Mouse (Mus musculus) forebrain, embryonic 15.5 days (tissue): Measurements from ENCODE around the gene Trim17. TPM values are rescaled to one million over a fixed set of nuclear protein-coding genes. Genes with fewer than 3 reads are reported as not detected.

Experiments used
- ATAC-seq: fragments of 200-750 bp; cut with Nextera tagmentation; replicated peaks from 2 replicates; pipeline ENCODE4 v1.8.0; 2017; ENCODE audit warnings: mild to moderate bottlenecking, moderate TSS enrichment, moderate library complexity
- H3K27ac ChIP-seq: fragments of 300-500 bp; sonication (generic); replicated peaks from 2 replicates; pipeline ENCODE4 v1.5.1; 2015; ENCODE audit warnings: mild to moderate bottlenecking, inconsistent platforms
- H3K27me3 ChIP-seq: fragments of 300-500 bp; sonication (generic); 2 replicates; pipeline ENCODE4 v1.6.1; 2015; ENCODE audit warnings: inconsistent platforms
- H3K36me3 ChIP-seq: fragments of 300-500 bp; sonication (generic); 2 replicates; pipeline ENCODE4 v1.6.1; 2015; ENCODE audit warnings: mild to moderate bottlenecking, inconsistent platforms
- H3K4me1 ChIP-seq: fragments of 300-500 bp; sonication (generic); 2 replicates; pipeline ENCODE4 v1.6.1; 2015; ENCODE audit warnings: inconsistent platforms
- H3K4me2 ChIP-seq: fragments of 300-500 bp; sonication (generic); replicated peaks from 2 replicates; pipeline ENCODE4 v1.6.1; 2015; ENCODE audit warnings: mild to moderate bottlenecking, inconsistent platforms
- H3K4me3 ChIP-seq: fragments of 300-500 bp; sonication (generic); 2 replicates; pipeline ENCODE4 v1.5.1; 2015; ENCODE audit warnings: mild to moderate bottlenecking, inconsistent platforms
- H3K9ac ChIP-seq: fragments of 300-500 bp; sonication (generic); replicated peaks from 2 replicates; pipeline ENCODE4 v1.6.1; 2015; ENCODE audit warnings: mild to moderate bottlenecking, inconsistent platforms
- H3K9me3 ChIP-seq: fragments of 300-500 bp; sonication (generic); 2 replicates; pipeline ENCODE4 v1.6.1; 2016; ENCODE audit warnings: inconsistent platforms
- WGBS: fragments of 180-500 bp; shearing (Covaris S2); methylation state at CpG from one replicate; pipeline ENCODE4 v1.1.7; 2015; ENCODE audit warnings: mixed read lengths; 5-methylcytosine and 5-hydroxymethylcytosine counted together
- polyA plus RNA-seq: library from polyadenylated mRNA; unstranded; fragments of >200 nt; fragmentation: Nextera tagmentation; extraction: Ambion mirVana; gene quantifications from 2 replicates; pipeline ENCODE4 v1.2.1, GENCODE M21; 2015

The Trim17 gene
- polyA plus RNA-seq, 1 experiment from 2014 or later: 1.9 TPM

- Histone ChIP-seq H3K4me2 (no peak overlapping the region), H3K4me1 (peaks cover 7% of the 10 kb centered on the region; the same call in 1 of the 2 replicates), H3K27ac (no peak overlapping the region), H3K27me3 (no peaks in the 10 kb centered on the region), H3K36me3 (peaks cover 32% of the 10 kb centered on the region), H3K9ac (no peak overlapping the region), H3K4me3 (no peak overlapping the region), H3K9me3 (no peaks in the 10 kb centered on the region)
- WGBS: 73% methylated on average over 4 of the region's 4 CpGs
- ATAC-seq: no peak
Measured at GRCm38 (mm10) chr11:58929055-58929454, 25.4 kb upstream of the Trim17 start.

- WGBS: 74% methylated on average over 3 of the region's 3 CpGs
- no peaks in the 10 kb centered on the region for H3K9me3 ChIP-seq
- H3K9ac ChIP-seq: no peak overlapping the region
- H3K36me3 ChIP-seq: peaks cover 37% of the 10 kb centered on the region
- no peak overlapping the region for H3K4me3 ChIP-seq
- no peaks in the 10 kb centered on the region for H3K27me3 ChIP-seq
- no peak overlapping the region for H3K27ac ChIP-seq
- no peak overlapping the region for H3K4me2 ChIP-seq
- peaks cover 7% of the 10 kb centered on the region; the same call in 1 of the 2 replicates for H3K4me1 ChIP-seq
- ATAC-seq: no peak
Measured at GRCm38 (mm10) chr11:58929641-58930040, 24.8 kb upstream of the Trim17 start.

GRCm38 (mm10) chr11:58930254-58930653, 24.2 kb upstream of the Trim17 start:
- no peak overlapping the region for H3K4me2 ChIP-seq
- H3K27ac ChIP-seq: no peak overlapping the region
- H3K9ac ChIP-seq: no peak overlapping the region
- no peaks in the 10 kb centered on the region for H3K9me3 ChIP-seq
- no peak for ATAC-seq
- WGBS: 91% methylated on average over 3 of the region's 3 CpGs
- H3K27me3 ChIP-seq: no peaks in the 10 kb centered on the region
- no peak overlapping the region for H3K4me3 ChIP-seq
- H3K36me3 ChIP-seq: peaks cover 41% of the 10 kb centered on the region
- peaks cover 7% of the 10 kb centered on the region; the same call in 1 of the 2 replicates for H3K4me1 ChIP-seq

GRCm38 (mm10) chr11:58931576-58931975, 22.9 kb upstream of the Trim17 start:
- no peak for ATAC-seq
- 83% methylated on average over 4 of the region's 4 CpGs for WGBS

GRCm38 (mm10) chr11:58937909-58938308, 16.6 kb upstream of the Trim17 start:
- peak overlapping the region; percentile 94 for H3K27ac ChIP-seq
- H3K9ac ChIP-seq: peak overlapping the region; percentile 91
- peak overlapping the region; percentile 90 for H3K4me2 ChIP-seq
- WGBS: under 1% methylated on average over 13 of the region's 13 CpGs
- 0 out of 2 replicates have a peak, but pooled peaks have one; percentile 3 for ATAC-seq
- H3K4me1 ChIP-seq: peaks cover 32% of the 10 kb centered on the region
- peaks cover 28% of the 10 kb centered on the region for H3K36me3 ChIP-seq
- no peaks in the 10 kb centered on the region for H3K27me3 ChIP-seq
- peak overlapping the region; percentile 73 for H3K4me3 ChIP-seq
- no peaks in the 10 kb centered on the region for H3K9me3 ChIP-seq

More at GRCm38 (mm10) chr11:58931576-58931975, 22.9 kb upstream of the Trim17 start:
- Histone ChIP-seq H3K9ac (no peak overlapping the region), H3K4me3 (no peak overlapping the region), H3K9me3 (no peaks in the 10 kb centered on the region), H3K4me1 (peaks cover 18% of the 10 kb centered on the region), H3K36me3 (peaks cover 49% of the 10 kb centered on the region), H3K4me2 (no peak overlapping the region), H3K27ac (no peak overlapping the region), H3K27me3 (no peaks in the 10 kb centered on the region)

- Histone ChIP-seq H3K27me3 (no peaks in the 10 kb centered on the region), H3K9ac (peak within 1 kb of the TSS; percentile 91), H3K9me3 (no peaks in the 10 kb centered on the region), H3K27ac (peak within 1 kb of the TSS; percentile 94), H3K4me1 (peaks cover 32% of the 10 kb centered on the region), H3K4me2 (peak within 1 kb of the TSS; percentile 90), H3K36me3 (peaks cover 22% of the 10 kb centered on the region), H3K4me3 (peak within 1 kb of the TSS; percentile 73)
- under 1% methylated on average over 89 of the region's 95 CpGs for WGBS
- peak; percentile 98 for ATAC-seq
Measured at GRCm38 (mm10) chr11:58938322-58939087, 16.0 kb upstream of the Trim17 start, which contains the start of gene Rnf187. Gene Rnf187, minus strand, starts transcription at chr11:58938916.

- WGBS: 15% methylated on average over 6 of the region's 6 CpGs
- ATAC-seq: peak; percentile 37; the same call in 1 of the 2 replicates
Measured at GRCm38 (mm10) chr11:58939088-58939439, 15.4 kb upstream of the Trim17 start.

GRCm38 (mm10) chr11:58944136-58944535, 10.3 kb upstream of the Trim17 start:
- Histone ChIP-seq H3K27me3 (no peaks in the 10 kb centered on the region), H3K27ac (no peak overlapping the region), H3K4me3 (no peak overlapping the region), H3K9ac (no peak overlapping the region), H3K4me1 (peaks cover 11% of the 10 kb centered on the region), H3K36me3 (no peaks in the 10 kb centered on the region), H3K9me3 (no peaks in the 10 kb centered on the region), H3K4me2 (no peak overlapping the region)
- WGBS: 81% methylated on average over 5 of the region's 5 CpGs
- no peak for ATAC-seq

More at GRCm38 (mm10) chr11:58939088-58939439, 15.4 kb upstream of the Trim17 start:
- Histone ChIP-seq H3K4me2 (peak overlapping the region; percentile 90), H3K4me3 (peak overlapping the region; percentile 73), H3K27ac (peak overlapping the region; percentile 94), H3K4me1 (peaks cover 32% of the 10 kb centered on the region), H3K36me3 (peaks cover 16% of the 10 kb centered on the region), H3K27me3 (no peaks in the 10 kb centered on the region), H3K9ac (peak overlapping the region; percentile 91), H3K9me3 (no peaks in the 10 kb centered on the region)

GRCm38 (mm10) chr11:58947306-58947705, 7.2 kb upstream of the Trim17 start:
- Histone ChIP-seq H3K4me3 (peak overlapping the region; percentile 69), H3K4me1 (peaks cover 26% of the 10 kb centered on the region), H3K27me3 (no peaks in the 10 kb centered on the region), H3K27ac (peak overlapping the region; percentile 100), H3K4me2 (peak overlapping the region; percentile 71), H3K36me3 (no peaks in the 10 kb centered on the region), H3K9ac (peak overlapping the region; percentile 93), H3K9me3 (no peaks in the 10 kb centered on the region)
- ATAC-seq: no peak
- 74% methylated on average over 3 of the region's 3 CpGs for WGBS

- no peaks in the 10 kb centered on the region for H3K9me3 ChIP-seq
- ATAC-seq: peak; percentile 64
Measured at GRCm38 (mm10) chr11:58947798-58948528, 6.5 kb upstream of the Trim17 start.

GRCm38 (mm10) chr11:58948542-58949479, 5.7 kb upstream of the Trim17 start, which contains the start of gene Hist3h2ba:
Gene Hist3h2ba, plus strand, starts transcription at chr11:58948920.
- ATAC-seq: peak; percentile 92
- Histone ChIP-seq H3K27me3 (no peaks in the 10 kb centered on the region), H3K36me3 (no peaks in the 10 kb centered on the region), H3K9me3 (no peaks in the 10 kb centered on the region), H3K4me3 (peak within 1 kb of the TSS; percentile 69), H3K9ac (peak within 1 kb of the TSS; percentile 93), H3K4me1 (peaks cover 32% of the 10 kb centered on the region), H3K27ac (peak within 1 kb of the TSS; percentile 100), H3K4me2 (peak within 1 kb of the TSS; percentile 71)
- under 1% methylated on average over 48 of the region's 48 CpGs for WGBS

More at GRCm38 (mm10) chr11:58947798-58948528, 6.5 kb upstream of the Trim17 start:
- Histone ChIP-seq H3K27me3 (no peaks in the 10 kb centered on the region), H3K9ac (peak overlapping the region; percentile 93), H3K4me1 (peaks cover 29% of the 10 kb centered on the region), H3K4me3 (peak overlapping the region; percentile 69), H3K27ac (peak overlapping the region; percentile 100), H3K4me2 (peak overlapping the region; percentile 71), H3K36me3 (no peaks in the 10 kb centered on the region)
- 4% methylated on average over 23 of the region's 23 CpGs for WGBS
